Mouse (Mus musculus): ENCODE measurements around the gene Chst14.

Gene Chst14

GRCm38 (mm10) chr2:118926361-118926997, at the start of gene Chst14:
Gene Chst14 (plus strand): TSS chr2:118926496.
- TF ChIP-seq GATA4 (IDR thresholded peaks at IDR 0.05; ENCODE audit: insufficient replicate concordance, low read length) = peak; percentile 35; the same call in 1 of the 2 replicates

- TF ChIP-seq GATA4 (IDR thresholded peaks at IDR 0.05; ENCODE audit: insufficient replicate concordance, low read length) = no peak
Measured at GRCm38 (mm10) chr2:118881019-118881418, 45.3 kb upstream of the Chst14 start.

GRCm38 (mm10) chr2:118881956-118882355, 44.3 kb upstream of the Chst14 start:
- no peak for TF ChIP-seq GATA4 (IDR thresholded peaks at IDR 0.05; ENCODE audit: insufficient replicate concordance, low read length)

- no peak for TF ChIP-seq GATA4 (IDR thresholded peaks at IDR 0.05; ENCODE audit: insufficient replicate concordance, low read length)
Measured at GRCm38 (mm10) chr2:118882840-118883679, 43.2 kb upstream of the Chst14 start.

- no peak for TF ChIP-seq GATA4 (IDR thresholded peaks at IDR 0.05; ENCODE audit: insufficient replicate concordance, low read length)
Measured at GRCm38 (mm10) chr2:118887440-118887839, 38.9 kb upstream of the Chst14 start.

- TF ChIP-seq GATA4 (IDR thresholded peaks at IDR 0.05; ENCODE audit: insufficient replicate concordance, low read length) = no peak
Measured at GRCm38 (mm10) chr2:118887845-118888548, 38.3 kb upstream of the Chst14 start.

- no peak for TF ChIP-seq GATA4 (IDR thresholded peaks at IDR 0.05; ENCODE audit: insufficient replicate concordance, low read length)
Measured at GRCm38 (mm10) chr2:118891173-118891572, 35.1 kb upstream of the Chst14 start.

GRCm38 (mm10) chr2:118895990-118896913, 30.0 kb upstream of the Chst14 start:
- TF ChIP-seq GATA4 (IDR thresholded peaks at IDR 0.05; ENCODE audit: insufficient replicate concordance, low read length) = no peak

- TF ChIP-seq GATA4 (IDR thresholded peaks at IDR 0.05; ENCODE audit: insufficient replicate concordance, low read length) = no peak
Measured at GRCm38 (mm10) chr2:118896914-118897291, 29.4 kb upstream of the Chst14 start.

GRCm38 (mm10) chr2:118897392-118897791, 28.9 kb upstream of the Chst14 start:
- TF ChIP-seq GATA4 (IDR thresholded peaks at IDR 0.05; ENCODE audit: insufficient replicate concordance, low read length) = no peak

GRCm38 (mm10) chr2:118897808-118898207, 28.5 kb upstream of the Chst14 start:
- no peak for TF ChIP-seq GATA4 (IDR thresholded peaks at IDR 0.05; ENCODE audit: insufficient replicate concordance, low read length)

- no peak for TF ChIP-seq GATA4 (IDR thresholded peaks at IDR 0.05; ENCODE audit: insufficient replicate concordance, low read length)
Measured at GRCm38 (mm10) chr2:118898771-118899170, 27.5 kb upstream of the Chst14 start.

GRCm38 (mm10) chr2:118899306-118899705, 27.0 kb upstream of the Chst14 start:
- no peak for TF ChIP-seq GATA4 (IDR thresholded peaks at IDR 0.05; ENCODE audit: insufficient replicate concordance, low read length)

GRCm38 (mm10) chr2:118899981-118900825, 26.1 kb upstream of the Chst14 start, which contains the start of gene Bahd1:
Gene Bahd1 (plus strand): TSS chr2:118900377.
- no peak for TF ChIP-seq GATA4 (IDR thresholded peaks at IDR 0.05; ENCODE audit: insufficient replicate concordance, low read length)

Data from liver, adult (tissue).